Mouse (Mus musculus): Measurements from ENCODE around the gene Tmbim4.

GRCm38 (mm10) chr10:120236855-120237254 is 35.5 kb downstream of the Tmbim4 start:
- TF ChIP-seq CTCF (IDR thresholded peaks at IDR 0.05; ENCODE audit: low read depth) (no peak), EP300 (IDR thresholded peaks at IDR 0.05; ENCODE audit: low read depth) (no peak)
